Mouse (Mus musculus): ENCODE results near the gene Mrps6. TPM values are rescaled to one million over a fixed set of nuclear protein-coding genes. Genes with fewer than 3 reads are reported as not detected.

The Mrps6 gene
- total and polyA plus RNA-seq, 3 experiments = 28.4 to 93.4 (median 39.7) TPM

DNA sequence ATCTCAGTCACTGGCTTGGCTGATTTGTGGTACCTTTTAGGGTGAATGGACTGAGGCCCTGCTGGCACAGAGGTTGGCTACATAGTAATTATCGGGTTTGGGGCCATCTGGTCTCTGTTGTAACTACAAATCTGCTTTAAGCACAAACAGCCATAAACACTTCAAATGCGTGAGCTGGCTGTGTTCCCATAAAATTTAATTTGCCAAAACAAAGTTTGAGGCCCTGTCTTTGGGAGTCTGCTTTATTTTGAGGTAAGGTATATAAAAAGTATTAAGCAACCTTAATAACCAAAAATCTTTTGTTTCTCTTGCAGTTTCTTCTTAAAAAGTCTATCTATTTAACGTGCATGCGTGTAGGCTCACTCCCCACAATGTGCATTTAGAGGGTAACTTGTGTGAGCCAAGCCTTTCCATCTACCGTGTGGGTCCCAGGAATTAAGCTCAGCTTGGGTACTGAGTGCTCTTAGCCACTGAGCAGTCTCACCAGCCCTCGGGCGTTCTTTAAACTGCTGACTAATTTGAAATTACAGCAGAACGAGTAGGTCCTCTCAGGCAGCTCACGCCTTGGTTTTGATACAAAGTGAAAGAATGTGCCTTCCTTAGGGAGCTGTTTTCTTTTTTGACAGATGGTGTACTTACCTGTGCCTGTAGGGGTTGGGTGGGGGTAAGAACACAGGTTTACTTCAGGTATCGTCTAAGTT lies 40.4 kb downstream of the Mrps6 start:
- H3K79me2 ChIP-seq (replicated peaks; ENCODE audit: control insufficient read depth, extremely low read depth, insufficient read depth, poor library complexity, severe bottlenecking) = no peaks in the 10 kb centered on the region
- 0 out of 4 replicates have a peak, but pooled peaks cover 0 to 2% of the 10 kb centered on the region in 2 experiments for H3K4me1 ChIP-seq (ENCODE audit: control insufficient read depth in 1 of 2, insufficient read depth in 2 of 2)
- peaks cover 13 to 75% of the 10 kb centered on the region in 2 experiments for H3K36me3 ChIP-seq (replicated peaks in 1 of 2; ENCODE audit: control insufficient read depth in 1 of 2, insufficient read depth in 1 of 2, low read length in 1 of 2)
- TF ChIP-seq ZMIZ1 (IDR thresholded peaks at IDR 0.05; ENCODE audit: low read depth, low read length) (no peak), MXI1 (IDR thresholded peaks at IDR 0.05; ENCODE audit: low read depth, low read length) (no peak), USF1 (IDR thresholded peaks at IDR 0.05; ENCODE audit: low read depth, low read length) (no peak), ETS1 (conservative IDR thresholded peaks at IDR 0.05; ENCODE audit: low read depth, low read length) (no peak), IRF4 (IDR thresholded peaks at IDR 0.05; ENCODE audit: low read depth, low read length) (no peak), TCF12 (IDR thresholded peaks at IDR 0.05; ENCODE audit: low read depth, low read length) (no peak), MAX (IDR thresholded peaks at IDR 0.05; ENCODE audit: low read length) (no peak), E2F4 (IDR thresholded peaks at IDR 0.05; ENCODE audit: insufficient replicate concordance, low read depth, low read length) (no peak), RCOR1 (conservative IDR thresholded peaks at IDR 0.05; ENCODE audit: low read depth, low read length) (no peak)
- no peaks in the 10 kb centered on the region for H3K27me3 ChIP-seq (replicated peaks)
- H3K9me3 ChIP-seq (replicated peaks; ENCODE audit: low read length) = no peaks in the 10 kb centered on the region
- in situ Hi-C loops (cut with MboI; ENCODE audit: low pct_ligation_motif_present, low pct_unique_long_range_greater_than_20kb, low sequenced_read_pairs) (no loop called here), dilution Hi-C loops (cut with MboI; ENCODE audit: extremely low pct_ligation_motif_present, extremely low pct_unique_long_range_greater_than_20kb, low sequenced_read_pairs) (no loop called here)
- no peak overlapping the region for H3K4me2 ChIP-seq (ENCODE audit: insufficient read depth, low read depth, poor library complexity, severe bottlenecking)
- H3K9ac ChIP-seq (ENCODE audit: insufficient read depth, low read depth) = no peak overlapping the region
- H3K4me3 ChIP-seq (replicated peaks in 1 of 3; ENCODE audit: low read depth in 2 of 3, low read length in 2 of 3, poor library complexity in 1 of 3) = no peak overlapping the region
- H3K27ac ChIP-seq (ENCODE audit: insufficient read depth, low read depth) = no peak overlapping the region
- DNase-seq (ENCODE audit: extremely low read depth) = no peak

DNA sequence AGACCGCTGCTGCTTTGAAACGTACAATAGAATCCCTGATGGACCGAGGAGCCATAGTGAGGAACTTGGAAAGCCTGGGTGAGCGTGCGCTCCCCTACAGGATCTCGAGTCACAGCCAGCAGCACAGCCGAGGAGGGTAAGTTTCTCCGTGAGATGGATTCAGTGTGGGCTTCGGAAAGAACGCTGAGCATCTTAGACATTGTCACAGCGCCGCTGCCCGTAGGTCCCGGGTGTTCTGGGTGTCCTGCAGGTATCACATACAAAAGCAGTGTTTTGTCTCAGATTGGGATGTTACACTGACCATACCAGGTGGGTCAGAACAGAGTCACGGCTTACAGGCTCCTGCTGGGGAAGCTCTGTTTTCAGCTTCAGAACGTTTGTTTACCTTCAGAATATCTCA lies 41.5 kb downstream of the Mrps6 start:
- TF ChIP-seq ZNF384 (IDR thresholded peaks at IDR 0.05; ENCODE audit: low read depth, low read length) (no peak), JUN (IDR thresholded peaks at IDR 0.05; ENCODE audit: insufficient read depth, low read depth, low read length) (no peak), MEF2A (IDR thresholded peaks at IDR 0.05; ENCODE audit: borderline replicate concordance, low read depth, low read length) (no peak), KAT2A (IDR thresholded peaks at IDR 0.05; ENCODE audit: insufficient replicate concordance, low read length) (no peak), RCOR1 (conservative IDR thresholded peaks at IDR 0.05; ENCODE audit: low read depth, low read length) (no peak), EP300 (IDR thresholded peaks at IDR 0.05; ENCODE audit: low read length) (no peak), SIN3A (IDR thresholded peaks at IDR 0.05; ENCODE audit: low read length) (no peak), USF2 (conservative IDR thresholded peaks at IDR 0.05; ENCODE audit: low read depth, low read length) (no peak), ZC3H11A (IDR thresholded peaks at IDR 0.05; ENCODE audit: low read depth, low read length) (no peak), MAFK (IDR thresholded peaks at IDR 0.05; ENCODE audit: insufficient replicate concordance, low read length) (no peak), NRF1 (IDR thresholded peaks at IDR 0.05; ENCODE audit: low read depth, low read length) (no peak), IRF4 (IDR thresholded peaks at IDR 0.05; ENCODE audit: low read depth, low read length) (no peak), MXI1 (IDR thresholded peaks at IDR 0.05; ENCODE audit: low read depth, low read length) (no peak), PAX5 (IDR thresholded peaks at IDR 0.05; ENCODE audit: low read length) (no peak), MAZ (IDR thresholded peaks at IDR 0.05; ENCODE audit: low read depth, low read length) (no peak)
- dilution Hi-C loops (cut with MboI; ENCODE audit: extremely low pct_ligation_motif_present, extremely low pct_unique_long_range_greater_than_20kb, low sequenced_read_pairs) = no loop called here
- Histone ChIP-seq H3K4me3 (replicated peaks in 1 of 3; ENCODE audit: low read depth in 2 of 3, low read length in 2 of 3, poor library complexity in 1 of 3) (no peak overlapping the region), H3K79me2 (replicated peaks; ENCODE audit: control insufficient read depth, extremely low read depth, insufficient read depth, poor library complexity, severe bottlenecking) (no peaks in the 10 kb centered on the region), H3K9ac (ENCODE audit: insufficient read depth, low read depth) (no peak overlapping the region), H3K36me3 (replicated peaks in 1 of 2; ENCODE audit: control insufficient read depth in 1 of 2, insufficient read depth in 1 of 2, low read length in 1 of 2) (peaks cover 10 to 78% of the 10 kb centered on the region in 2 experiments), H3K4me1 (ENCODE audit: control insufficient read depth in 1 of 2, insufficient read depth in 2 of 2) (0 out of 4 replicates have a peak, but pooled peaks cover 0 to 3% of the 10 kb centered on the region in 2 experiments), H3K9me3 (replicated peaks; ENCODE audit: low read length) (no peaks in the 10 kb centered on the region), H3K4me2 (ENCODE audit: insufficient read depth, low read depth, poor library complexity, severe bottlenecking) (no peak overlapping the region), H3K27ac (ENCODE audit: insufficient read depth, low read depth) (no peak overlapping the region), H3K27me3 (replicated peaks) (no peaks in the 10 kb centered on the region)
- in situ Hi-C loops (cut with MboI; ENCODE audit: low pct_ligation_motif_present, low pct_unique_long_range_greater_than_20kb, low sequenced_read_pairs) = no loop called here
- no peak for DNase-seq (ENCODE audit: extremely low read depth)
